Mouse (Mus musculus): ENCODE measurements at regions not wholly inside any gene's neighbourhood (a gene's known extent, or its start where the extent isn't known, plus 50 kb on each side); places are given as distances from the start of the nearest gene placed in this dataset.
A peak's percentile ranks its signal among the peaks of the same experiment; 100 is the strongest.

DNA sequence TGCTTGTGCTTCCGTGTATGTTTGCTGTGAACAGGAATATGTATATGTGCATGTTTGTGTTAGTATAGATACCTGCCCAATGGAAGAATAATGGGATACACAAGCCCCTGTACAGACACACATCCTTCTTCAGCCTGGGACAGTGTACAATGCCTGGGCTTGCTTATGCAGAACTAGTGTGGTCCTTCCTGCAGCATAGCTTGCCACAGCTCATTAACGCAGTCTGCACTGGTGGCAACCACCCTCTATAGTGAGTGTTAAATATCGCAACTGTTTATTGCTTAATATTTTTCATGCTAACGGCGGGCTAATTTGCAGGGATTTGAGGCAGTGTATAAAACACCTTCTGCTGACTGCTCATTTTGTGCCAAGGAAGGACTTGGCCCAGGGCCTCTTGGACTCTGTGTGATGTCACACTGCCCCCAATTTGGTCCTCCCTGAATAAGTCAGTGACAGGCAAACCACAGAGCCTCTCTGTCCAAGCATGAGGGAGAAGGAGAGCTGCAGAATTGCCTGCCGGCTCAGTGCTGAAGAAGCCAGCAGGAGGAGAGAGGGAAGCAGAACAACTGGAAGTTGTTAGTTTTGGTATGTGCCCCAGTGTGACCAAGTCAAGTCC is 193.4 kb upstream of the Kdm8 start:
- no peak overlapping the region for H3K9ac ChIP-seq (ENCODE audit: low read depth, low read length, severe bottlenecking)
- DNase-seq (ENCODE audit: low spot score) = no peak
- no peaks in the 10 kb centered on the region for H3K36me3 ChIP-seq (ENCODE audit: control insufficient read depth, insufficient read depth, low read length)
- H3K9me3 ChIP-seq (ENCODE audit: control insufficient read depth, low read length) = no peaks in the 10 kb centered on the region
- 41% methylated on average over 6 of the region's 6 CpGs for WGBS
- H3K27me3 ChIP-seq (ENCODE audit: control insufficient read depth, insufficient read depth, low read length) = no peaks in the 10 kb centered on the region
- H3K4me2 ChIP-seq (replicated peaks; ENCODE audit: low read depth, low read length, severe bottlenecking) = no peak overlapping the region
- ATAC-seq (ENCODE audit: low FRiP score, low read depth) = peak; percentile 57
- TF ChIP-seq POLR2A (IDR thresholded peaks at IDR 0.05; ENCODE audit: borderline replicate concordance, extremely low read depth, insufficient read depth, insufficient read length) = no peak
- no peak overlapping the region for H3K4me3 ChIP-seq (replicated peaks; ENCODE audit: low read length)
- no peak overlapping the region for H3K27ac ChIP-seq (replicated peaks; ENCODE audit: low read depth, low read length)
- peaks cover 8% of the 10 kb centered on the region; the same call in 1 of the 2 replicates for H3K4me1 ChIP-seq (ENCODE audit: control insufficient read depth, insufficient read depth, low read length)

DNA sequence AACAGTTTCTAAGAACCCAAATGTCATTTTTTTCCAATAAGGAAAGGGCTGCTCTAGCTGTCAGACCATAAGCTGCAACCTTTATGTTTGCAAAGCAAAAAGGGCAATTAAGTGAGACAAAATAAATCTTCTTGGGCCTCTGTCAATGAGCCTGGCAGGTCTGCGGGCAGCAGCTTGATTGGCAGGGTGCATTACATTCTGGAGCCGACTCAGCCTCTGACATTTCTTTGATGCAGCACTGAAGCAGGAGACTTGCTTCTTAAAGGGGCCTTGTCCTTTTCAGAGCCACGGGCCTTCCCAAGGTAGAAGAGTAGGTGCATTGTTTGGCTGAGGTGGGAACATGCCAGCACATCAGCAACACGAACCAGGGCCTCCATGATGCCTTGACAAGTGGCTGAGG is 190.2 kb upstream of the Kdm8 start:
- H3K4me3 ChIP-seq (replicated peaks; ENCODE audit: low read length) = no peak overlapping the region
- WGBS = 22% methylated on average over 4 of the region's 4 CpGs

DNA sequence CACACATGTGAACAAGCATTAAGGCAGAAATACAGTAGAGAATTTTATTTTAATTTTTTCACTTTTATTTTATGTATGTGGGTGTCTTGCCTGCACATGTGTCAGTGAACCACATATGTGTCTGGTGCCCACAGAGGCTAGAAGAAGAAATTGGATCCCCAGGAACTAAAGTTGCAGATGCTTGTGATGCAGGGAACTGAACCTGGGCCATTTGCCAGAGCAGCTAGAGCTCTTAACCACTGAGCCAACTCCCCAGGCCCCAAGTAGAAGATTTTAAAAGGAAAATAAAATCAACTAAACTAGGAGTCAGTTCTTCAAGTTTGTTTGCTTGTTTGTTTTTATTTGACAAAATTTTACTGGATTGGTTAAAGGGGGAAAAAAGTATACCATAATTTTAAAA is 185.5 kb upstream of the Kdm8 start:
- Histone ChIP-seq H3K4me3 (replicated peaks; ENCODE audit: low read length) (no peak overlapping the region), H3K9ac (ENCODE audit: low read depth, low read length, severe bottlenecking) (no peak overlapping the region), H3K27ac (replicated peaks; ENCODE audit: low read depth, low read length) (no peak overlapping the region), H3K4me1 (ENCODE audit: control insufficient read depth, insufficient read depth, low read length) (no peaks in the 10 kb centered on the region; the same call in 1 of the 2 replicates), H3K4me2 (replicated peaks; ENCODE audit: low read depth, low read length, severe bottlenecking) (no peak overlapping the region), H3K9me3 (ENCODE audit: control insufficient read depth, low read length) (no peaks in the 10 kb centered on the region), H3K27me3 (ENCODE audit: control insufficient read depth, insufficient read depth, low read length) (no peaks in the 10 kb centered on the region), H3K36me3 (ENCODE audit: control insufficient read depth, insufficient read depth, low read length) (no peaks in the 10 kb centered on the region)
- no peak for ATAC-seq (ENCODE audit: low FRiP score, low read depth)
- no peak for TF ChIP-seq POLR2A (IDR thresholded peaks at IDR 0.05; ENCODE audit: borderline replicate concordance, extremely low read depth, insufficient read depth, insufficient read length)
- peak; percentile 75 for DNase-seq (ENCODE audit: low spot score)

More for the DNA sequence above, 190.2 kb upstream of the Kdm8 start:
- H3K4me1 ChIP-seq (ENCODE audit: control insufficient read depth, insufficient read depth, low read length) = peaks cover 8% of the 10 kb centered on the region; the same call in 1 of the 2 replicates
- no peak overlapping the region for H3K4me2 ChIP-seq (replicated peaks; ENCODE audit: low read depth, low read length, severe bottlenecking)
- ATAC-seq (ENCODE audit: low FRiP score, low read depth) = no peak
- DNase-seq (ENCODE audit: low spot score) = no peak
- no peak overlapping the region for H3K9ac ChIP-seq (ENCODE audit: low read depth, low read length, severe bottlenecking)
- no peaks in the 10 kb centered on the region for H3K27me3 ChIP-seq (ENCODE audit: control insufficient read depth, insufficient read depth, low read length)
- H3K36me3 ChIP-seq (ENCODE audit: control insufficient read depth, insufficient read depth, low read length) = no peaks in the 10 kb centered on the region
- H3K27ac ChIP-seq (replicated peaks; ENCODE audit: low read depth, low read length) = no peak overlapping the region
- TF ChIP-seq POLR2A (IDR thresholded peaks at IDR 0.05; ENCODE audit: borderline replicate concordance, extremely low read depth, insufficient read depth, insufficient read length) = no peak
- no peaks in the 10 kb centered on the region for H3K9me3 ChIP-seq (ENCODE audit: control insufficient read depth, low read length)

DNA sequence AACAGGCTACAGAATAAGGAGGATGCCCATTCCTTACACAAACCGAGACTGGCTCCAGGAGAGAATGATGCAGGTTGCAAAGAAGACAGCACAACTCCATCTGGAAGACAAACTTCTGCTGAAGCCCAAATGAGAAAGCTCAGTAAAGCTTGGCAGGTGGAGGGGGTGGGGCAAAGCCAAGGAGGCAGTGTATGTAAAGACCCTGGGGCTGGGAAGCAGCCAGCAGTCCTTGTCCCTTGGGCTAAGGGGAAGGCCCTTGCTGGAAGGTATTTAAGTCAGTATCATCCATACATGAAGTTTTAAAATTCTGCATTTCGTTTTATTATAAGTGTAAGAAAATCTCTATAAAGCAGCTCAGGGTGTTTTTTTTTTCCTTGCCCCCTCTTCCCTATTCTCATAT is 182.3 kb upstream of the Kdm8 start:
- Histone ChIP-seq H3K9me3 (ENCODE audit: control insufficient read depth, low read length) (no peaks in the 10 kb centered on the region), H3K36me3 (ENCODE audit: control insufficient read depth, insufficient read depth, low read length) (no peaks in the 10 kb centered on the region), H3K27me3 (ENCODE audit: control insufficient read depth, insufficient read depth, low read length) (no peaks in the 10 kb centered on the region), H3K4me1 (ENCODE audit: control insufficient read depth, insufficient read depth, low read length) (no peaks in the 10 kb centered on the region), H3K4me2 (replicated peaks; ENCODE audit: low read depth, low read length, severe bottlenecking) (no peak overlapping the region), H3K27ac (replicated peaks; ENCODE audit: low read depth, low read length) (no peak overlapping the region), H3K4me3 (replicated peaks; ENCODE audit: low read length) (no peak overlapping the region), H3K9ac (ENCODE audit: low read depth, low read length, severe bottlenecking) (no peak overlapping the region)
- DNase-seq (ENCODE audit: low spot score) = no peak
- WGBS = 63% methylated on average over 2 of the region's 2 CpGs
- TF ChIP-seq POLR2A (IDR thresholded peaks at IDR 0.05; ENCODE audit: borderline replicate concordance, extremely low read depth, insufficient read depth, insufficient read length) = no peak
- ATAC-seq (ENCODE audit: low FRiP score, low read depth) = no peak

DNA sequence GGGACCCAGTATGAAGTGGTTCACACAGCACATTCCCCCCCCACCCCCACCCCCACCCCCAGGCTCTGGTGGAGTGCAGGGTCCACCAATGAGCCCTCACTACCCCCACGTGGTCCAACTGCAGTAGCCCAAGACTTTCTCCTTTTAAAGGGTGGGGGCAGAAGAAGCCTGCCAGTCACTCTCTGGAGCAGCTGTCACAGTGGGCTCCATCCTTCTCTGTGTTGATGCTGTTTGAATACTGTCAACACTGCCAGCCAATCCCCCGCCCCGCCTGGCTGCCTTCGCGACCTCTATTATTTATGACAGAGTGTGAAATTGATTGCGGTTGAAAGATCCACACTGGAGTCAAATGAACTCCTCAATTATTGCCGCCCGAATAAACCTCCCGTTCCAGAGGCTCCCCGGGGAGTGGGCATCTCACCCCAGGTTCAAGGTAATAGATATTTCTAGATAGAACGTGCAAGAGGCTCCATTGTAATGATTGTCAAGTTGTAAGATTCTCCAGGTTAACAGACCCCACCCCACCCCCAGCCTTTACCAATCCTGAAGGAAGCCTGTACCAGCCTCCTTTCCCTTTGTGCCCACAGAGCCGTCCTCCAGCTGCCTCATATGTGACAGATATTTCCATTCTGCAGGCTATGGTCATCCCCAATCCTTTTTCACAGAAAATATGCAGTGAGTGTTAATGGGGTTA is 181.7 kb upstream of the Kdm8 start:
- Histone ChIP-seq H3K4me2 (replicated peaks; ENCODE audit: low read depth, low read length, severe bottlenecking) (no peak overlapping the region), H3K9me3 (ENCODE audit: control insufficient read depth, low read length) (no peaks in the 10 kb centered on the region), H3K4me1 (ENCODE audit: control insufficient read depth, insufficient read depth, low read length) (no peaks in the 10 kb centered on the region), H3K9ac (ENCODE audit: low read depth, low read length, severe bottlenecking) (no peak overlapping the region), H3K27ac (replicated peaks; ENCODE audit: low read depth, low read length) (no peak overlapping the region), H3K4me3 (replicated peaks; ENCODE audit: low read length) (no peak overlapping the region), H3K36me3 (ENCODE audit: control insufficient read depth, insufficient read depth, low read length) (no peaks in the 10 kb centered on the region), H3K27me3 (ENCODE audit: control insufficient read depth, insufficient read depth, low read length) (no peaks in the 10 kb centered on the region)
- no peak for DNase-seq (ENCODE audit: low spot score)
- WGBS = 58% methylated on average over 12 of the region's 12 CpGs
- no peak for TF ChIP-seq POLR2A (IDR thresholded peaks at IDR 0.05; ENCODE audit: borderline replicate concordance, extremely low read depth, insufficient read depth, insufficient read length)
- peak; percentile 79 for ATAC-seq (ENCODE audit: low FRiP score, low read depth)

All from limb, embryonic 14.5 days (tissue).